Mouse (Mus musculus) brown adipose tissue, adult 24 weeks (tissue): ENCODE data around the gene Lif. TPM values are rescaled to one million over a fixed set of nuclear protein-coding genes. Genes with fewer than 3 reads are reported as not detected.
A peak's percentile ranks its signal among the peaks of the same experiment; 100 is the strongest.

Source experiments
- H3K27ac ChIP-seq: fragments of 200-500 bp; replicated peaks from 2 replicates; pipeline ENCODE4 v1.5.1; 2012; ENCODE audit warnings: low read depth, mild to moderate bottlenecking, low read length
- H3K4me1 ChIP-seq: fragments of 200-500 bp; 2 replicates; pipeline ENCODE4 v1.6.1; 2012; ENCODE audit warnings: low read length, mixed read lengths; ENCODE audit not compliant: control insufficient read depth, insufficient read depth, insufficient read length
- H3K4me3 ChIP-seq: fragments of 200-500 bp; 2 replicates; pipeline ENCODE4 v1.5.1; 2012; ENCODE audit warnings: low read depth, mild to moderate bottlenecking, low read length, moderate library complexity; ENCODE audit not compliant: insufficient read depth
- polyA plus RNA-seq: library from polyadenylated mRNA; stranded (reverse); fragments of >200 nt; gene quantifications from 2 replicates; pipeline ENCODE4 v1.2.4, GENCODE M21; 2012; ENCODE audit not compliant: missing spikeins, insufficient read depth, insufficient read length

The Lif gene
- polyA plus RNA-seq, 1 experiment = 0.36 TPM

DNA sequence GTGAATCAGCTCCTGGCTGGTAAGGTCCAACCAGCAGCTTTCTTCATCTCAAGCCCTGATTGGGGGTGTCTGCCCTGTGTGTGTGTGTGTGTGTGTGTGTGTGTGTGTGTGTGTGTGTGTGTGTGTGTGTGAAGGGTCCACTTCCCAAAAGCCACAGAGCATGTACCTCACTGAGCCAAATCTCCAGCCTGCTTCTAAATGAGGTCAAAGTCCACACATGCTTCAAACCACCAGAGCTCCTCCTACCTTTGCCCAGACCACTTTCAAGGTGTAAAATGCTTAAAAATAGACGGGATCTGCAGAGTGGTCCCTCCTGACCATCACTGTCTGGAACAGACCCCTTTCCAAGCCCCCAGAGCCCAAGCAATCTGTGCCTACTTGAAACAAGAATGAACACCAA is 5.9 kb downstream of the Lif start:
- no peak overlapping the region for H3K27ac ChIP-seq
- peaks cover 8% of the 10 kb centered on the region for H3K4me1 ChIP-seq
- H3K4me3 ChIP-seq = no peak overlapping the region

DNA sequence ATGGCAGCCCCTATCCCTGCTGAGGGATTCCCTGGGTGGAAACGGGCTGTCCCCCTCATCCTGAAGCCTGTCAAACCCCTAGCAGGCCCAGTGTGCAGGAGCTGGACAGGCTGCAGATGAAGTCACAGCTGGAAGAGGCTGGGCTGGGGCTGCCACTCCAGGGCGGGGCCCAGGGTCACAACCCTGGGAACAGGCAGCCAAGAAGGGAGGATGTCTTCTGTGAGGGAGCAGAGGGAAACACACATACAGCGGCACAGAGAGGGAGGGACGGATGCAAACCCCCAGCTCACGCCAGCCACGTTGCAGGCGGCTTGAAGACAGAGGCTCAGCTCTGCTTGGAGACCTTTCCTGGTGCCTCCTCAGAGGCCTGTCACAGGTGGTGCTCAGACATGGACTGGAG is 6.7 kb downstream of the Lif start:
- H3K27ac ChIP-seq = no peak overlapping the region
- H3K4me1 ChIP-seq = peaks cover 8% of the 10 kb centered on the region
- H3K4me3 ChIP-seq = no peak overlapping the region

DNA sequence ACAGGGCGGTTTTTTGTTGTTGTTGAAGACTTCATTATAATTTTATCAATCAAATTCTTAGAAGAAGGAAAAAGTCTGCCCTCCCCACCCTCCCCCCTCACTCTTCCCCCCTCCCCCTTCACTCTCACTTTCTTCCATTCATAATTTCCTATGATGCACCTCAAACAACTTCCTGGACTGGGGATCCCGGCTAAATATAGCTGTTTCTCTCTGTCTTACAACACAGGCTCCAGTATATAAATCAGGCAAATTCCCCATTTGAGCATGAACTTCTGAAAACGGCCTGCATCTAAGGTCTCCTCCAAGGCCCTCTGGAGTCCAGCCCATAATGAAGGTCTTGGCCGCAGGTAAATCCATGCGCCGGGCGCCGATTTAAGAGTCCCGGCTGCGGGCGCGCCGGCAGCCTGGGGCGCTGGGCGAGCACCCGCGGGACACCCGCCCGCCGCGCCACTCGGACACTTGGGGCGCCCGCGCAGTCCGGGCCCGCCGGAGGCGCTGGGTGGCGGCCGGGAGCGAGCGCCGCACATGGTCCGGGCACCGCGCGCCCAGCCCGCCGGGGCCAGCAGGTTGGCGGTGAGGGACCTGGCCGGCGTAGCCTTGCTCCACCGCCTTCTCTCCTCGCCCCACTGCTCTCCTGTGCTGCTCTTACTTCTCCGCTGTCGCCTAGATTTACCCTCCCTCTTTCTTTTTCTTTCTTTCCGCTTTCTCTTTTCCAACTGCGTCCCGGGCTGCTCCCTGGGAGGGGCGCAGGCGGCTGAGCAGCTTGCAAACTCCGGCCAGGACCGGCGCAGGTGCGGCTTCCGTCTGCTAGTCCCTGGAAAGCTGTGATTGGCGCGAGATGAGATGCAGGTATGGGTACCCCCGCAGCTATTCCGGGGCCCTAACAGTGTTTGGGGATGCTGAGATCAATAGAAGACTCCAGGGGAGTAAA is 9.2 kb downstream of the Lif start:
- Histone ChIP-seq H3K27ac (no peak overlapping the region), H3K4me1 (no peaks in the 10 kb centered on the region), H3K4me3 (peak overlapping the region; percentile 72)

GRCm38 (mm10) chr11:4267202-4267578 is 9.8 kb downstream of the Lif start:
- Histone ChIP-seq H3K27ac (no peak overlapping the region), H3K4me1 (no peaks in the 10 kb centered on the region), H3K4me3 (peak overlapping the region; percentile 72)

DNA sequence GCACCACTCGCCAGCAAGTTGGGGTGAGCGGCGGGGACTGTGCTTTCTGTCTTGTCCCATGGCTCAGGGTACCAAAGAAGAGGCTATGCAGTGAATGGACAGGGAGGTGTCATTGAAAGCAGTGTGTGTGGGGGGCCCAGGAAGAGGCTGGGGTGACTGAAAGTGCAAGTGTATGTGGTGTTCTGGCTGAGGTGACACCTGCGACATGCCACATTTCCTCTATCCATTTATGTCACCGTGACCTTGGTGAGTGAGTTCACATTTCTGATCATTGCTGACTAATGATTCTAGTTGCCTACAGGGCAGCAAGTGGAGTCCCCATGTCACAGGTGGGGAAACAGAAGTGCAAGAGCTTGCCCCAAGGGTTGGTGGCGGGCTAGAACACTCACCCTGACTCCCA is 11.1 kb downstream of the Lif start:
- H3K27ac ChIP-seq = no peak overlapping the region
- H3K4me1 ChIP-seq = no peaks in the 10 kb centered on the region

DNA sequence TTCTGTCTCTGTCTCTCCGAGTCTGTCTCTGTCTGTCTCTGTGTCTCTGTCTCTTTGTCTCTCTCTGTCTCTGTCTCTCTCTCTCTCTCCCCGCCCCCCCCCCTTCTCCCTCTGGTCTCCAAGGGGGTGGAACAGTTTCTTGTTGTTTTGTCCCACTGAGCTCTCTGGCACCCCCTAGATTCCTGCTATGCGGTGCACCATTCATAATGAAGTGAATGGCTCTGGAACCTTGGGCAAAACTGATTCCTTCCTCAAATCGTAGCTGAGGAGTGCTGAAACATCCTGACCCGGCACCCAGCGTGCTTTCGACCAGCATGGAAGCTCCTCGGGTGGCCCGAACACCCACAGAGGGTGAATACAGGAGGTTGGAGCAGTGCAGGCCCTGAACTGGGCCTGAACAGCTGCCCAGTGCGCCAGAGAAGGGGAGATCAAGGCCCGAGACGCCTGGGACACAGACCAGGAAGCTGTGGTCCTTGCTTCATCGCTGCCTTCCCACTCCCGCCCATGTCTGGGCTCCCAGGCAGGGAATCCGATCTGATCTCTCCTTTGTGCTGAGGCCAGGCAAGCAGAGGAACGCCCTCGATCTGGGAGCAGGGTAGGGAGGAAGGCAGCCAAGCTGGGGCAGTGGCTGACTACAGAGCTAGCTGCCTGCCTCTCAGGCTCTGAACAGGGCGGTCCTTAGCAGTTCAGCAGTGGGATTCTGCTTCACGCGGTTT is 13.5 kb downstream of the Lif start:
- Histone ChIP-seq H3K4me3 (no peak overlapping the region), H3K4me1 (no peaks in the 10 kb centered on the region), H3K27ac (no peak overlapping the region)

More for the DNA sequence above, 11.1 kb downstream of the Lif start:
- H3K4me3 ChIP-seq = no peak overlapping the region

GRCm38 (mm10) chr11:4271544-4271943 is 14.2 kb downstream of the Lif start:
- H3K27ac ChIP-seq = no peak overlapping the region
- H3K4me1 ChIP-seq = no peaks in the 10 kb centered on the region
- H3K4me3 ChIP-seq = no peak overlapping the region

DNA sequence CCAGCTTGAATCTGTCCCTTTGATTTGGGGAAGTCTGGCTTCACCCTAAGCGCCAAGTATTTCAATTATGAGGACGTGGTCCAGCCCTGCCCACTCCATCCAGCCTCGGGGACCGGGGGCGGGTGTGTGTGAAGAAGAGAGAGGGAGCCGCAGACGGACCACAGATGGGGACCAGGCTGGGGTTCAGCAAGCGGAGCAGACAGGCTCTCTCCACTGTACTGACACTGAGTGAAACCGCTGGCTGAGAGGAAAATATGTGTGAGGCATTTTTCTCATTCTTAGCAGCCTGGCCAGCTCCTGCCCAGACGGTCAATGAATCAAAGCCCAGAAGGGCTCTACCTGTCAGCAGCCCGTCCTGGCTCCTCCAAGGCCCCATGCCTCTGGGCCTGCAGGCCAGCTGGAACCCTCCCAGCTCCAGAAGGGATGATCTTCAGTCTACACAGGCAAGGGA is 19.1 kb downstream of the Lif start:
- H3K27ac ChIP-seq = no peak overlapping the region
- H3K4me3 ChIP-seq = no peak overlapping the region
- H3K4me1 ChIP-seq = no peaks in the 10 kb centered on the region

GRCm38 (mm10) chr11:4279909-4280308 is 22.6 kb downstream of the Lif start:
- Histone ChIP-seq H3K27ac (no peak overlapping the region), H3K4me3 (no peak overlapping the region), H3K4me1 (no peaks in the 10 kb centered on the region)

DNA sequence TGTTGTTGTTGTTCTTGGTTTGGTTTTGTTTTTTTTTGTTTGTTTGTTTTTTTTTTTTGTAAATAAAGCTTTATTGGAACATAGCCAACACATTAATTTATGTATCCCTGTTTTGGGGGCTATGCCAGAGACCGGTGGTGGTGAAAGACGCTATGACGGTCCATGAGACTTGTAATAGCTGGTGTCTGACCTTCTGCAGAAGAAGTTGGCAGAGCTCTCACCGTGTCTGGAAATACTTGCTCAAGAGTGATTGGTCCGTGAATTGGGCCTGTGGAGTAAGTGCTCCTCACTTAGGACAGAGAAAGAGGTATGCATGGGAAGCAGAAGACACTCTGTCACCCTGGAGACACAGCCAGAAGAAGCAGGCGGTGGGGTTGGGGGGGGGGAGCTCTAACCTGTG is 24.5 kb downstream of the Lif start:
- no peak overlapping the region for H3K4me3 ChIP-seq
- no peaks in the 10 kb centered on the region for H3K4me1 ChIP-seq
- no peak overlapping the region for H3K27ac ChIP-seq

- Histone ChIP-seq H3K4me3 (no peak overlapping the region), H3K4me1 (no peaks in the 10 kb centered on the region), H3K27ac (no peak overlapping the region)
Measured at GRCm38 (mm10) chr11:4283627-4284026, 26.3 kb downstream of the Lif start.

- Histone ChIP-seq H3K4me3 (no peak overlapping the region), H3K27ac (no peak overlapping the region), H3K4me1 (no peaks in the 10 kb centered on the region; the same call in 1 of the 2 replicates)
Measured at GRCm38 (mm10) chr11:4289280-4289679, 31.9 kb downstream of the Lif start.

- no peak overlapping the region for H3K27ac ChIP-seq
Measured at GRCm38 (mm10) chr11:4291639-4292038, 34.3 kb downstream of the Lif start.

DNA sequence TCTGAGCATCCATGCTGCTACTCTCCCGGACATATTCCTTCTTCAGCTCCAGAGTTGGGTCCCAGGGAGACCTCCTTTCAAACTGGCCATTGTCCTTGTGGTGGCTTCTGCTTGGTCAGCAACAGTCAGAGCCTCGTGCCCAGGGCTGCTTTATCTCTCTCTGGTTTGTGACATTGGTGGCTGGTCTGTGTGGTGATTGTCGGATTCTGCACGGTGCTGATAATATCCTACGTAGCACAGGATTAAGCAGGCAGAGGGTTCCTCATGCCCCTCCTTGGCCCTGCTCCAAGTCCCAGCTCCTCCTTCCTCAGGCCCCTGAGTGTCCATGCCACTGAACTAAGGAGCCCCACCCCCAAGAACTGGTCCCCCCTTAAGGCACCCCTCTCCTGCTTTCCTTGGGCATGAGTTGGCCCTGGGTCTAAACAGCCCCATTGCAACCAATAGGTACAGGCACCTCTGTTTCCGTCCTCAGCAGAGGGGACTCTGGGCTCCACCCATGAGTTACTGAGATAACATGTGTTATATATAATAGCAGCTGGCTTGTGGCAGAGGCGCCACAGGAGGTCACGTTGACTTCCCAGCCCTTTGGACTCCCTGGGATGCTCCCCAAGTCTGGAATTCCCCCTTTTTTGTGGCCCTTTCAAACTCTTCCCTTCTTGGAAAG is 35.0 kb downstream of the Lif start:
- Histone ChIP-seq H3K4me3 (no peak overlapping the region), H3K27ac (no peak overlapping the region), H3K4me1 (peaks cover 3% of the 10 kb centered on the region)

More at GRCm38 (mm10) chr11:4291639-4292038, 34.3 kb downstream of the Lif start:
- H3K4me3 ChIP-seq = no peak overlapping the region
- peaks cover 3% of the 10 kb centered on the region for H3K4me1 ChIP-seq

DNA sequence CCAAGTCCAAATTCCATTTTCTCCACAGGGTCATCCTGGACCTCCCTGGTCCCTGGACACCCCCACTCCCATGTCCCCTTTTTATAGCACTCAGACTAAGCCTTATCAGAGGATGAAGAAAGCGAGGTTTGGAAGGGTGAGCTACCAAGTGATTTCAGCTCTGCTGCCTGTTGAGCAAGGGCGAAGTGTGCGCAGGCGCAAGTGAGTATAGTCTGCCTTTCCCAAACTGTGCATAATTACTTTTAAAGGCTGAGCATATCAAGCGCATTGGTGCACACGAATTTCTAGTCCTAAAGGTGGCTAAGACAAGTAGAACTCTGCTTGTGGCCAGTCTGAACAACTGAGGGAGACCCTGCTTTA is 35.5 kb downstream of the Lif start:
- no peak overlapping the region for H3K27ac ChIP-seq
- no peak overlapping the region for H3K4me3 ChIP-seq
- H3K4me1 ChIP-seq = peaks cover 3% of the 10 kb centered on the region
